Mouse (Mus musculus): Measurements from ENCODE around the gene Nudt4. TPM values are rescaled to one million over a fixed set of nuclear protein-coding genes. Genes with fewer than 3 reads are reported as not detected.

Gene Nudt4
- polyA plus RNA-seq, 1 experiment: 36.8 TPM

DNA sequence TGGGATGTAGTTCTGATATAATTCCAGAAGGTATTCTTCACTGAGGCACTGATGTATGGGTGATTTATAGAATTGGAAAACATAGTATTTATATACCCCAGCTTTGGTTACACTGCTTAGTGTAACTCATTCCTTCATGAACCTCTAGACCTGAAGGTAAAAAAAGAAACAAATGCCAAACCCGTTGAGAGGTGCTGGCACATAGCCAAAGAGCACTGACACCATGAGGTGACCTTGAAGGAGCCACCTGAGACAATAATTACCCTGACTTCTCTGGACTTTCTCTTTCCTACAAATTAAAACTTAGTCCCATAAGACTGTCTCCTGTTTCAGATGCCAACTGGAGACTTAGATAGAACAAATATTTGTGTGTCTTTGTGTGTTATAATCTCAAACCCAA is 59.6 kb downstream of the Nudt4 start:
- H3K79me2 ChIP-seq (ENCODE audit: control insufficient read depth, insufficient read depth): peaks cover 16% of the 10 kb centered on the region
- H3ac ChIP-seq (ENCODE audit: control insufficient read depth, insufficient read length): no peak overlapping the region
- H3K4me2 ChIP-seq (ENCODE audit: low read depth): no peak overlapping the region
- H3K36me3 ChIP-seq (ENCODE audit: control insufficient read depth, insufficient read depth): no peaks in the 10 kb centered on the region
- H3K27me3 ChIP-seq (ENCODE audit: control insufficient read depth, insufficient read depth, insufficient read length): no peaks in the 10 kb centered on the region
- no peak for TF ChIP-seq MYOD1 (IDR thresholded peaks at IDR 0.05; ENCODE audit: control insufficient read depth in 1 of 3, insufficient read length in 2 of 3, low read depth in 2 of 3)
- no peak for TF ChIP-seq TCF12 (IDR thresholded peaks at IDR 0.05; ENCODE audit: insufficient read depth, poor library complexity, severe bottlenecking)
- TF ChIP-seq MYOG (IDR thresholded peaks at IDR 0.05; ENCODE audit: control insufficient read depth in 1 of 3, insufficient read depth in 1 of 3, insufficient read length in 2 of 3, low read depth in 2 of 3): no peak
- no peak for TF ChIP-seq POLR2AphosphoS2 (IDR thresholded peaks at IDR 0.05; ENCODE audit: insufficient read length, low read depth)
- H3K4me3 ChIP-seq: no peak overlapping the region

DNA sequence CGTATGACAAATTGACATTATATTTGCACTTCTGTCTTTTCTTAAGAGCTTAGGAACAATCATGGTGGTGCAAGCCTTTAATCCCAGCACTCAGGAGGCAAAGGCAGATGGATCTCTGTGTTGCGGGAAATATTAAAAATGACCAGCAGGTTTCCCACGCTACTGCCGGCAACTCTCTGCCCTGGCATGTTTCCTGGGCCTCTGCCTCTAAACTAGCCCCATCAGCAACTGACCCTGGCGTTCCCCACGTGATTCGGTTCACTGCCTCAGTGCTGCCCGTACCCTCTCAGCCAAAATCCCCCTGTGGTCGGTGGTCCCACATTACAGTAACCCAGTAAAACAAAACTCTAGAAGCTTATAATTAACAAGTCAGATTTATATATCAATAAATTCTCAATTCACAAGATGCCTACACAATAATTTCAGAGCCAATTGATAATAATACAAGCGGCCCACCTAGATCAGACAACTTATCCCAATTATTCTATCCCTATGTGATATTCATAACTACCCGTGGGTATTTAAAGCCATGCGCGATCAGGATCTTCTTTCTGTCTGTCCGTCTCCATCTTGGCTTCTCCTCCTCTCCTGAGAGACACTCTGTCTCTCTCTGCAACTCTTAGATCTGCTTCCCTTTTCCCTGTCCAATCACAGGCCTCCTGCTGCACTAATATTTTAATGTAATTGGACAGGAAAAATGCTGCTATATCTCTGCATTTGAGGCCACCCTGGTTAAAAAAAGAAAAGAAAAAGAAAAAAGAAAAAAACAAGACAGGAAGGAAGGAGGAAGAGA is 60.3 kb downstream of the Nudt4 start:
- H3K36me3 ChIP-seq (ENCODE audit: control insufficient read depth, insufficient read depth): peaks cover 4% of the 10 kb centered on the region
- H3K4me3 ChIP-seq: no peak overlapping the region
- TF ChIP-seq TCF3 (IDR thresholded peaks at IDR 0.05; ENCODE audit: insufficient read length, low read depth): no peak
- no peak for TF ChIP-seq CEBPB (IDR thresholded peaks at IDR 0.05; ENCODE audit: insufficient read depth, poor library complexity, severe bottlenecking)
- no peak for TF ChIP-seq POLR2A (IDR thresholded peaks at IDR 0.05; ENCODE audit: insufficient read length, low read depth)
- no peak for TF ChIP-seq MYOG (IDR thresholded peaks at IDR 0.05; ENCODE audit: control insufficient read depth in 1 of 3, insufficient read depth in 1 of 3, insufficient read length in 2 of 3, low read depth in 2 of 3)
- TF ChIP-seq POLR2AphosphoS2 (IDR thresholded peaks at IDR 0.05; ENCODE audit: insufficient read length, low read depth): no peak
- no peak for TF ChIP-seq TCF12 (IDR thresholded peaks at IDR 0.05; ENCODE audit: insufficient read depth, poor library complexity, severe bottlenecking)
- TF ChIP-seq SRF (IDR thresholded peaks at IDR 0.05; ENCODE audit: control insufficient read depth, insufficient read length, low read depth): no peak
- TF ChIP-seq USF1 (IDR thresholded peaks at IDR 0.05; ENCODE audit: low read depth): no peak
- TF ChIP-seq MAX (IDR thresholded peaks at IDR 0.05; ENCODE audit: low read depth): no peak
- TF ChIP-seq REST (IDR thresholded peaks at IDR 0.05; ENCODE audit: insufficient read depth, insufficient read length): no peak
- TF ChIP-seq MYOD1 (IDR thresholded peaks at IDR 0.05; ENCODE audit: control insufficient read depth in 1 of 3, insufficient read length in 2 of 3, low read depth in 2 of 3): no peak
- TF ChIP-seq E2F4 (IDR thresholded peaks at IDR 0.05; ENCODE audit: insufficient read depth): no peak
- H3ac ChIP-seq (ENCODE audit: control insufficient read depth, insufficient read length): no peak overlapping the region
- no peak overlapping the region for H3K4me2 ChIP-seq (ENCODE audit: low read depth)
- no peaks in the 10 kb centered on the region for H3K27me3 ChIP-seq (ENCODE audit: control insufficient read depth, insufficient read depth, insufficient read length)
- H3K79me2 ChIP-seq (ENCODE audit: control insufficient read depth, insufficient read depth): peaks cover 21% of the 10 kb centered on the region

DNA sequence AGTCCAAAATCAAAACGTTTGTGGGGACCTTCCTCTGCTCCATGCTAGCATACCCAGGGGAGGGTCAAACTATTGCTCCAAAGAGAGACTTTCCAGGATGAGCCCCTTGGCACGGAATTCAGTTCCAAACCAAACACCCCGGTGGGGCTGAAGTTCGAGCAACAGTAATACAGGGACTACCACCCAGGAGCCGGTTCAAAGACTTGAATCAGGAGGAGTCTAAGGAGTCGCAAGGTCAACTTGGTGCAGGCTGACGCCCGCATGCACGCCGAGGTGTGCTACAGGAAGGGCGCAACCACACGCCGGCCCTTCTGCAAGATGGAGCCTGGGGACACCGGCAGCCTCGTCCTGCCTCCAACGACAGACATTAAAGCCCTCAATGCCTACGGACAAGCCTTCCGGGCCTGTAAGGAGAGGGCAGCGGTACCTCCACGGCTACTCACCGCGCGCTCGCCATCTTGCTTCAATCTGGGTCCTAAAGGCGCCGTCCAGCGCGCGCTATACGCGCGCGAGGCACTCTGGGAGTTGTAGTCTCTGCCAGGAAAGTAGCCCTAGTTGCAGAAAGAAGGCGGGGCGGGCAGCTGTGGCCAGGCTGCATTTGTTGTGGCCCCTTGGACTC is 62.4 kb downstream of the Nudt4 start, which contains the start of gene Mrpl42:
Gene Mrpl42 (minus strand): TSS at position 478 of the 619 bp plus-strand sequence.
- H3K36me3 ChIP-seq (ENCODE audit: control insufficient read depth, insufficient read depth): peaks cover 4% of the 10 kb centered on the region
- peak within 1 kb of the TSS; percentile 54 for H3K4me3 ChIP-seq
- H3K27me3 ChIP-seq (ENCODE audit: control insufficient read depth, insufficient read depth, insufficient read length): no peaks in the 10 kb centered on the region
- H3ac ChIP-seq (ENCODE audit: control insufficient read depth, insufficient read length): peak within 1 kb of the TSS; percentile 25
- TF ChIP-seq POLR2A (IDR thresholded peaks at IDR 0.05; ENCODE audit: insufficient read length, low read depth) (peak; percentile 90), CEBPB (IDR thresholded peaks at IDR 0.05; ENCODE audit: insufficient read depth, poor library complexity, severe bottlenecking) (no peak), USF1 (IDR thresholded peaks at IDR 0.05; ENCODE audit: low read depth) (no peak), MYOD1 (IDR thresholded peaks at IDR 0.05; ENCODE audit: control insufficient read depth in 1 of 3, insufficient read length in 2 of 3, low read depth in 2 of 3) (peak in 2 of 3 experiments; percentile 4 to 27), POLR2AphosphoS2 (IDR thresholded peaks at IDR 0.05; ENCODE audit: insufficient read length, low read depth) (peak; percentile 90), E2F4 (IDR thresholded peaks at IDR 0.05; ENCODE audit: insufficient read depth) (peak; percentile 52), SRF (IDR thresholded peaks at IDR 0.05; ENCODE audit: control insufficient read depth, insufficient read length, low read depth) (no peak), REST (IDR thresholded peaks at IDR 0.05; ENCODE audit: insufficient read depth, insufficient read length) (no peak), MYOG (IDR thresholded peaks at IDR 0.05; ENCODE audit: control insufficient read depth in 1 of 3, insufficient read depth in 1 of 3, insufficient read length in 2 of 3, low read depth in 2 of 3) (peak in 2 of 3 experiments; percentile 21 to 46)
- H3K79me2 ChIP-seq (ENCODE audit: control insufficient read depth, insufficient read depth): peaks cover 21% of the 10 kb centered on the region
- H3K4me2 ChIP-seq (ENCODE audit: low read depth): peak within 1 kb of the TSS; percentile 79

DNA sequence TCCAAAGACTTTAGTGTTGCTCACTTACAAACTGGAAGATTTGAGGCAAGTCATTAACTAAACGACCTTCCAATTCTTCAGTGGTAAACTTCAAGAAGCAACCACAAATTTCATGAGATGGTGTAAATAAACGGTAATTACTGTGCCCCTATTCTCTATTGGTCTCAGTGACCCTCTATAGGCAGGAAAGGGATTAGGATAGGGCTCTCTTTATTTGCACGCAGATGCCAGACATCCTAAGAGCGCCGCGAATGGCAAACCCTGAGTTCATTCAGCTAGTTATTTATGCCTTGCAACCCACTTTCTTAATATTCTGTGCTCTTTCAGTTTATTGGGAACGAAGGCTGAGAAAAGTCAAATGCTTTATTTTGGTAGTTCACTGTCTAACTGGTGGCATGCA is 62.9 kb downstream of the Nudt4 start:
- Histone ChIP-seq H3K4me3 (peak overlapping the region; percentile 54), H3ac (ENCODE audit: control insufficient read depth, insufficient read length) (peak overlapping the region; percentile 25), H3K36me3 (ENCODE audit: control insufficient read depth, insufficient read depth) (peaks cover 4% of the 10 kb centered on the region), H3K4me2 (ENCODE audit: low read depth) (peak overlapping the region; percentile 79), H3K79me2 (ENCODE audit: control insufficient read depth, insufficient read depth) (peaks cover 21% of the 10 kb centered on the region), H3K27me3 (ENCODE audit: control insufficient read depth, insufficient read depth, insufficient read length) (no peaks in the 10 kb centered on the region)
- TF ChIP-seq MAX (IDR thresholded peaks at IDR 0.05; ENCODE audit: low read depth): no peak
- no peak for TF ChIP-seq TCF3 (IDR thresholded peaks at IDR 0.05; ENCODE audit: insufficient read length, low read depth)
- TF ChIP-seq POLR2A (IDR thresholded peaks at IDR 0.05; ENCODE audit: insufficient read length, low read depth): no peak
- TF ChIP-seq TCF12 (IDR thresholded peaks at IDR 0.05; ENCODE audit: insufficient read depth, poor library complexity, severe bottlenecking): no peak
- no peak for TF ChIP-seq POLR2AphosphoS2 (IDR thresholded peaks at IDR 0.05; ENCODE audit: insufficient read length, low read depth)
- no peak for TF ChIP-seq SRF (IDR thresholded peaks at IDR 0.05; ENCODE audit: control insufficient read depth, insufficient read length, low read depth)

Other genes with a start within 250 kb of the Nudt4 start
- 9.5 TPM for gene Cradd, start 240.0 kb downstream of the Nudt4 start, polyA plus RNA-seq (2012; fragmentation: generic; extraction: Trizol)
- gene Socs2, start 147.0 kb downstream of the Nudt4 start, polyA plus RNA-seq (2012; fragmentation: generic; extraction: Trizol): 27.5 TPM
- gene Mrpl42, start 62.2 kb downstream of the Nudt4 start, polyA plus RNA-seq (2012; fragmentation: generic; extraction: Trizol): 177 TPM
- 157 TPM for gene Ube2n, start 49.0 kb downstream of the Nudt4 start, polyA plus RNA-seq (2012; fragmentation: generic; extraction: Trizol)
- gene Anapc15-ps, start 109.3 kb upstream of the Nudt4 start, polyA plus RNA-seq (2012; fragmentation: generic; extraction: Trizol): 0.37 TPM

All from myocyte (in vitro differentiated cells).